Mouse (Mus musculus): ENCODE data around the gene Per2. TPM values are rescaled to one million over a fixed set of nuclear protein-coding genes. Genes with fewer than 3 reads are reported as not detected.

Gene Per2
- polyA plus RNA-seq, 2 experiments: 2.2 to 3.3 TPM

DNA sequence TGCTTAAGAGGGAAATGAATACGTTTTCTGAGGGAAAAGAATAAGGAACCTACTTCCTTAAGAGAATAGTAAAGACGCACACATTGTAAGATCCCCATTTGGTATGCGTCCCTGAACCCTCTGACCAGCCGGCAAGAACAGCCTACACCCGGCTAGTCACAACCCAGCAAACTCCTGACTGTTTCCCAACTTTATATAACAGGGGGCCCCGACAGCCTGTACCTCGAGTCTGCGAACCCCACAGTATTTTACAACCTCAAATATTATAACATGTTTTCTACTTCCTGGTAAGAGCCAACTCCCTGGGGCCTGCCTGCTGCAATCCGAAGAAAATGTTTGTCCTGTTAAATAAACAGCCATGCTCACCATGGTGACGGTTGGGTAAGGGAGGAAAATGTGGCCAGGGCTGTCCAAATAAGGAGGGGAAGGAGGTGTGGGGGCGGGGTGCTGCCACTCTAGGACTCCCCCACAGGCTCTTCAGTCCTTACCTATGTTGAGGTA lies 2.8 kb downstream of the Per2 start:
- Histone ChIP-seq H3K27me3 (ENCODE audit: control insufficient read depth, insufficient read depth, low read length) (no peaks in the 10 kb centered on the region), H3K36me3 (replicated peaks; ENCODE audit: control insufficient read depth, insufficient read depth, low read depth) (no peaks in the 10 kb centered on the region), H3K4me2 (ENCODE audit: low read depth) (peak overlapping the region; percentile 50), H3K4me1 (replicated peaks; ENCODE audit: control insufficient read depth in 2 of 2, insufficient read depth in 2 of 2, low read length in 1 of 2) (peaks cover 13 to 45% of the 10 kb centered on the region in 2 experiments), H3K9ac (replicated peaks) (0 out of 2 replicates have a peak overlapping the region, but pooled peaks have one; percentile 5), H3K4me3 (ENCODE audit: insufficient read depth in 1 of 2, low read depth in 2 of 2, low read length in 2 of 2) (no peak overlapping the region), H3K27ac (peak overlapping the region; percentile 64), H3K9me3 (ENCODE audit: control insufficient read depth, low read length) (no peaks in the 10 kb centered on the region)
- ATAC-seq (ENCODE audit: insufficient read depth): no peak
- WGBS (ENCODE audit: insufficient replicate concordance): 31% methylated on average over 11 of the region's 11 CpGs
- DNase-seq (ENCODE audit: low read depth in 3 of 3, low spot score in 3 of 3): peak in 1 of 3 experiments; percentile 45
- TF ChIP-seq CTCF (IDR thresholded peaks at IDR 0.05; ENCODE audit: low read depth) (no peak), EP300 (IDR thresholded peaks at IDR 0.05; ENCODE audit: low read depth) (no peak; the same call in 1 of the 2 replicates)

DNA sequence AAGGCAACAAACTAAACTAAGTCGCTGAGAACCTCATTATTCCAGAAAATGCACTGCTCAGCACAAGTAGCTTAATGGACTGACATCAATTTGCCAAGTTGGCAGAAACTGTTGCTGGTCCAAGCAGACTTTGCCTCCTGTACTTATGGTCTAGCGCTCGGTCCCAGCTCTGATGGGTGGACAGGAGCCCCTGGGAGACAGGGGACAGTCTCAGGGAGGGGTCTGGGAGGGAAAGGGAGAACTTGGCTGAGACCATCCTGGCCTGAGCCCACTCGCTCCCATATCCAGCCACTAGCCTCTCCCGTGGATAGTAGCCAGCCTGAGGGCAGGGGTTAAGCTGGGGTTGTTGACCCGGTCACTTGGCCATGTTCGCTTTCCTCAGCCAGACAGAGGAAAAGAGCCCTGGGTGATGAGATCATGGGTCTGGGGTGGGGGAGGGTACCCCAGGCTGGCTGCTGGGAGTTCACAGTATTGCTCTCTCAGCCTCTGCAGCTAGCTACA lies 3.4 kb downstream of the Per2 start:
- Histone ChIP-seq H3K4me2 (ENCODE audit: low read depth) (peak overlapping the region; percentile 50; the same call in 1 of the 2 replicates), H3K27ac (peak overlapping the region; percentile 64), H3K9ac (replicated peaks) (0 out of 2 replicates have a peak overlapping the region, but pooled peaks have one; percentile 5), H3K9me3 (ENCODE audit: control insufficient read depth, low read length) (no peaks in the 10 kb centered on the region), H3K4me3 (ENCODE audit: insufficient read depth in 1 of 2, low read depth in 2 of 2, low read length in 2 of 2) (no peak overlapping the region), H3K36me3 (replicated peaks; ENCODE audit: control insufficient read depth, insufficient read depth, low read depth) (no peaks in the 10 kb centered on the region), H3K4me1 (replicated peaks; ENCODE audit: control insufficient read depth in 2 of 2, insufficient read depth in 2 of 2, low read length in 1 of 2) (peaks cover 13 to 43% of the 10 kb centered on the region in 2 experiments), H3K27me3 (ENCODE audit: control insufficient read depth, insufficient read depth, low read length) (no peaks in the 10 kb centered on the region)
- no peak for TF ChIP-seq EP300 (IDR thresholded peaks at IDR 0.05; ENCODE audit: low read depth)
- TF ChIP-seq CTCF (IDR thresholded peaks at IDR 0.05; ENCODE audit: low read depth): no peak
- 63% methylated on average over 7 of the region's 7 CpGs for WGBS (ENCODE audit: insufficient replicate concordance)
- DNase-seq (ENCODE audit: low read depth in 3 of 3, low spot score in 3 of 3): no peak
- ATAC-seq (ENCODE audit: insufficient read depth): no peak

DNA sequence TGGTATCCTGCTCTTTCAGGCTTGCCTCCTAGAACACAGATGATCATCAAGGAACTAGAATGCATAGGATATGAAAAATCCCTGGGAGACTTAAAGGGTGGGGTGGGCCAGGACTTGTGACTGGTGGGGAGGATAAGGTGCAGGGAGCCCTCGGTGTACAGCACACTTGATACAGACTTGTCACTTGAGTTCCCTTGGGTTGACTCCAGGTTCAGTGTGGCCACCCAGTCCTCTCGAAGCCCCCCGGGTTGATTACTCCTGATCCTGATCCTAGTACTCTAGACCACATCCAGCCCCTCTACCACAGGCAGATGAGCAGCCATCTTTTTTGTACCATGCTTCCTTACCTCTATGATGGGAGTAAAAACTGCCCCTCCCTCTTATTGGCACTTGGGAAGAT lies 4.2 kb downstream of the Per2 start:
- 49% methylated on average over 3 of the region's 3 CpGs for WGBS (ENCODE audit: insufficient replicate concordance)
- no peaks in the 10 kb centered on the region for H3K27me3 ChIP-seq (ENCODE audit: control insufficient read depth, insufficient read depth, low read length)
- H3K4me3 ChIP-seq (ENCODE audit: insufficient read depth in 1 of 2, low read depth in 2 of 2, low read length in 2 of 2): no peak overlapping the region
- TF ChIP-seq EP300 (IDR thresholded peaks at IDR 0.05; ENCODE audit: low read depth): no peak
- TF ChIP-seq CTCF (IDR thresholded peaks at IDR 0.05; ENCODE audit: low read depth): no peak
- H3K27ac ChIP-seq: no peak overlapping the region
- no peaks in the 10 kb centered on the region for H3K9me3 ChIP-seq (ENCODE audit: control insufficient read depth, low read length)
- peaks cover 10 to 38% of the 10 kb centered on the region in 2 experiments for H3K4me1 ChIP-seq (replicated peaks; ENCODE audit: control insufficient read depth in 2 of 2, insufficient read depth in 2 of 2, low read length in 1 of 2)
- no peak for DNase-seq (ENCODE audit: low read depth in 3 of 3, low spot score in 3 of 3)
- H3K9ac ChIP-seq (replicated peaks): no peak overlapping the region
- no peak overlapping the region for H3K4me2 ChIP-seq (ENCODE audit: low read depth)
- H3K36me3 ChIP-seq (replicated peaks; ENCODE audit: control insufficient read depth, insufficient read depth, low read depth): no peaks in the 10 kb centered on the region
- ATAC-seq (ENCODE audit: insufficient read depth): no peak

DNA sequence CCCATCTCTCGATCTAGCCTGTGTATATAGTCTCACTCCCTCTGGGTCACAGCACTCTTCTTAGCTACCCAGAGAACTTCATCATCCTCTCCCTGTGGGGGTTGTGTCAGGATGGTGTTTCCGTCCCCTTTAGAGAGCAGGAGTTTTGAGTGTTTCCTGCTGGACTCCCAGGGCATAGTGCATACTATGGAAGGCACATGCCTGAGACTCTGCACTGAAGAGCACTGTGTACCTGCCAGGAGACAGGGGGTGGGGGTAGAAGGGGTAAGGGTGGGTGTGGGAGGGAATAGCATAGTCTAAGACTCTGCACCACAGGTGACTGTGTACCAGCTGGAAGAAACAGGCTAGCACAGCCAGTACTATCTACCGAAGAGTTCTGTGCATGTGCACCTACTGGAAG lies 4.8 kb downstream of the Per2 start:
- ATAC-seq (ENCODE audit: insufficient read depth) (no peak), DNase-seq (ENCODE audit: low read depth in 3 of 3, low spot score in 3 of 3) (no peak)
- H3K27ac ChIP-seq: no peak overlapping the region
- peak overlapping the region; percentile 20; the same call in 1 of the 2 replicates for H3K4me2 ChIP-seq (ENCODE audit: low read depth)
- no peak overlapping the region for H3K4me3 ChIP-seq (ENCODE audit: insufficient read depth in 1 of 2, low read depth in 2 of 2, low read length in 2 of 2)
- 48% methylated on average over 3 of the region's 3 CpGs for WGBS (ENCODE audit: insufficient replicate concordance)
- H3K9me3 ChIP-seq (ENCODE audit: control insufficient read depth, low read length): no peaks in the 10 kb centered on the region
- H3K4me1 ChIP-seq (replicated peaks; ENCODE audit: control insufficient read depth in 2 of 2, insufficient read depth in 2 of 2, low read length in 1 of 2): peaks cover 10 to 38% of the 10 kb centered on the region in 2 experiments
- TF ChIP-seq CTCF (IDR thresholded peaks at IDR 0.05; ENCODE audit: low read depth): no peak
- no peak for TF ChIP-seq EP300 (IDR thresholded peaks at IDR 0.05; ENCODE audit: low read depth)
- no peak overlapping the region for H3K9ac ChIP-seq (replicated peaks)
- no peaks in the 10 kb centered on the region for H3K27me3 ChIP-seq (ENCODE audit: control insufficient read depth, insufficient read depth, low read length)
- H3K36me3 ChIP-seq (replicated peaks; ENCODE audit: control insufficient read depth, insufficient read depth, low read depth): no peaks in the 10 kb centered on the region

DNA sequence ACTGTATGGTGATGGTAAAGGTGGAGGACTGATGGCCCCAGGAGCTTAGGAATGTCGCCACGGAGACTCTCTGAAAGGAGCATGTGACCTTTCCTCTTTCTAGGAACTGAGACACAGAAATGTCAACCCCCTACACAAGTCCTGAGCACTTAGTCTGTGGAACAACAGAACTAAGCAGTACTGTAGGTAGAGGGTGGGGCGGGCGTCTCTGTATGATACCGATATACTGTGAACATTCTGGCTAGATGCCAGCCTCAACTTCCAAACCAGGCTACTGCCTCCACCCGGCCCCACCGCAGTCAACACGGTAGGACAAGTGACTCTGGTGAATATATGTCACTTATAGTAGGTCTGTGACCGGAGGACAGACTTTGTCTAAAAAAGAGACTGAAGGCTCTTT lies 5.2 kb downstream of the Per2 start:
- WGBS (ENCODE audit: insufficient replicate concordance): 47% methylated on average over 9 of the region's 9 CpGs
- Histone ChIP-seq H3K4me1 (replicated peaks; ENCODE audit: control insufficient read depth in 2 of 2, insufficient read depth in 2 of 2, low read length in 1 of 2) (peaks cover 10 to 39% of the 10 kb centered on the region in 2 experiments), H3K36me3 (replicated peaks; ENCODE audit: control insufficient read depth, insufficient read depth, low read depth) (no peaks in the 10 kb centered on the region), H3K9ac (replicated peaks) (no peak overlapping the region), H3K27me3 (ENCODE audit: control insufficient read depth, insufficient read depth, low read length) (no peaks in the 10 kb centered on the region), H3K9me3 (ENCODE audit: control insufficient read depth, low read length) (no peaks in the 10 kb centered on the region), H3K4me2 (ENCODE audit: low read depth) (peak overlapping the region; percentile 20; the same call in 1 of the 2 replicates), H3K4me3 (ENCODE audit: insufficient read depth in 1 of 2, low read depth in 2 of 2, low read length in 2 of 2) (no peak overlapping the region), H3K27ac (no peak overlapping the region)
- ATAC-seq (ENCODE audit: insufficient read depth): peak; percentile 47; the same call in 1 of the 2 replicates
- TF ChIP-seq CTCF (IDR thresholded peaks at IDR 0.05; ENCODE audit: low read depth) (no peak), EP300 (IDR thresholded peaks at IDR 0.05; ENCODE audit: low read depth) (peak; percentile 21; the same call in 1 of the 2 replicates)
- DNase-seq (ENCODE audit: low read depth in 3 of 3, low spot score in 3 of 3): no peak

Data from liver, embryonic 14.5 days (tissue).